Mouse (Mus musculus) urinary bladder, postnatal 36 days (tissue): Measurements from ENCODE around the gene Tspan5.
A peak's percentile ranks its signal among the peaks of the same experiment; 100 is the strongest.

Experiments used
- DNase-seq, 2 experiments: peaks; one replicate each; pipeline ENCODE4 v3.0.0; 2022; ENCODE audit warnings: low spot score in 2 of 2, mixed read lengths in 1 of 2

The Tspan5 gene

DNA sequence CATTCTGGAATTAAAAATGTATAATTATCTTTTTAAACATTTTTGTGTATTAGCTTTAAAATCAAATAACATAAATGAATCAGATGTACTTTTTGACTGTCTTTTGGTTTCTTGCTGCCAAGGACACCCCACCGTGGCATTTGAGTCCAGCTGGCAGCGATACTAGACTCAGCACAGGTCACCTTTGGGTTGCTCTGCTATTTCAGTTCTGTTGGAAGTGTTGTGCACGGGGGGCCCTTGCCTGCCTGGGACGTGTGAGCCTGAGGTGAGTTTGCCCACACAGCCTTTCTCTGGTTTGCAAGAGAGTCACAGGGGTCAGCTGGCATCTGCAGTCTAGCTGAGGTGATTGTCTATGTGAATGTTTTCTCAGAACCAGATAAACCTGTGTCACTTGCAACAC lies 65.8 kb downstream of the Tspan5 start:
- no peak for DNase-seq

DNA sequence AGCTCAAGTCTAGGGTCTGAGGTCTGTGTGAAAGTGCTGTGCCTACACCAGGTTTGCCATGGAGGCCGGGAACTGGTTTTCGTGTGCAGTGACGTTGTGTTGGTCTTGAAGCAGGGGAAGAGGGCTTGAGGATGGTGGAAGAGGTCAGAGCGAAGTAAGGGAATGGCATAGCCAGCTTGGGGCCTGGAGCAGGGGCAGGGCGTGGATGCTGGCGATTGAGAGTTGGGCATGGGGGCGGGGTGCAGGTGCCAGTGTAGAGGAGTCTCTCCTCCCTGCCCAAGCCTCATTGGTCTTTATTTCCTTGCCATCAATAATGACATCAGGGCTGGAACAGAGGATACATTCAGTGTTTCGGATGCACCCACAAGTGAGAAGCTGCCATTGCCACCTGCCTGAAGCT lies 67.5 kb downstream of the Tspan5 start:
- no peak for DNase-seq

DNA sequence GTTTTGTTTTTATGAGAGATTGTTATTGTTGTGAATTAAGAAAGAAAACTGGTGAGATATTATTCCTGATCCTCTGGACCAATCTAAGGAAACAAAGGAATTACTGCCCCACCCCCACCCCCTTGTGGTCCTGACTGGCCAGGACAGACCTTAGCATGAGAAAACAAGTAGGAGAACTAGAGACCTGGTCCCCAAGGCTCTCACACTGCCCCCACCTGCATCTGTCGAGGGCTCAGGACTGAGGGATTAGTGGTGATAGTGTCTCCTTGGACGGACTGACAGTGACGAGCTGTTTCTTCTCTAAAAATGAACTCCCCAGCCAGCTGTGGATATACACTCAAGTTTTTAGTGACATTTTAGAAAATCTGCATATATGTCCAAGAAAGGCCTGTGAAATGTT lies 70.6 kb downstream of the Tspan5 start:
- no peak for DNase-seq

DNA sequence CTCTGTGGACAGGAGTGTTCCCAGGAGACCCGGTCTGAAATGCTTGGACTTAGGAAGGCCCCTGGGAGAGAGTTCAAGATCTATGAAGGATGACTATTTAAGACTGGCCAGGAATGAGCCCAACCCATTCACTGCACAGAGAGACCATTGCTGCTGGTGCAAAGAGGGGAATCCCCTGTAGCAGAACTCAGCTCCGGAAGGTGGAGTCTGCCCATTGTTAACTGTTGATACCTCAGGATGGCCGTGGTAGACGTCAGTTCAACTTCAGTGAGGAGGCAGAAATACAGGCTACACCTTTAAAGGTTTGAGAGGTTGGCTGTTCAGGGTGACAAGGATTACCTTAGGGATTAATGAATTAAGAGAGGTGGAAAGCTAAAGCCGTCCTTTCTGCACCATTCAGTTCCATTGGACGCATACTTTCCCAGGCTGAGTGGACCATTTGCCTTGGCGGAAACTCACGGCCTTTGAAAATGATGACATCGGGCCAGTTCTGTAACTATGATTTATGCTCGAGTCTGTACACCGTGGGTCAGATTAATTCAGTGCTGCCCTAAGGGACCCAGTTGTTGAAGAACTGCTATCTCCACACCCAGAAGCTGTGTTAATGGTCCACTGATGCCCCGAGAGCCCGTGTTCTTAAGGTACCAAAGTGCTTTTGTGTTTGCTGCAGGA lies 71.3 kb downstream of the Tspan5 start:
- DNase-seq, result no peak

DNA sequence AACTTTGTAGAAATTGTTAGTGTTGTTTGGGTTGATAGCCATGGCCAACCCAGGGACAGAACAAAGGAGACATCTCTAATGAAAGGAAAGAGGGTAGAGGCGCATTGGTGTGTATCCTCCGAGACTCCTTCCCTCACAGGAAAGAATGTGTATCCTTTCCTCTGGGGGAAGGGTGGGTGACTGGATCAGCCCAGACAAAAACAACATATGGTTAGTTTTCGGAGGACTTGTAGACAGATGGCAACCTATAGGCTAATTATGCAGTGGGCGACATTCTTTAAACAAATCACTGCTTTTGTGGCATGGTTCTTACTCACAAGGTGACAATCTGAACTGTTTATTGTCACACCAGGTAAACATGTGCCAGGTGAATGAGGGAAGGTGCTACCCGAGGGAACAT lies 72.5 kb downstream of the Tspan5 start:
- DNase-seq, result no peak

DNA sequence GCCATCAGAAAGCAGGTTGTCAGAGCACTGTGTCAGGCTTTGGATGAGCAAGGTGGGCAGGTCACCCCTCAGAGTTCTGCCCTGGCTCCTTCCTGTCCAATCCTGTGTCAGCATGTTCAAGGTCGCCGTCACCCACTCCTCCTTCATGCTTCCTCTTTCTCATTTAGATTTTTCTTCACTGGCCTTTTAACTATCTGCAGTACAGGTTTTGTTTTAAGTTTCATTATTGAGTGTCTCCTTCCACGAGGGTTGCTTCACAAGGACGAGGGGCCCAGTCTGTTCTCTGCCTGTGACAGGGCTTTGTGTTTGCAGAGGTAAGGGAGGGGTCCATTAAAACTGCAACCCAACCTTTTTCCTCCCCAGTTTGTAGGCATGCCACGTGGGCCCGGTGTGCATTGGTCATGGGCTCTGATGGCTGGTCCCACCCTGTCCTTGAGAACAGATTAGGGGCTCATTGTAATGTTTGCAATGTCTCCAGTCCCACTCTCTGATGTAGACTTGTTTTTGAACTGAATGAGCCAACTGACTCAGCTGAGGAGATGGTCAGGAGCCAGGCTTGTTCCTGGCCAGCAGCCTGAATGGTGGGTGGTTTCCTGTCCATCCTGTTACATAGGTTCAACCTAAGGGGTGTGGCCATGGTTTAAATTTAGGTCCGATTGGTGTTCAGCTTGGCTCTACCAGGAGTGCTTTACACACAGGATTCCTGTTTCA lies 73.3 kb downstream of the Tspan5 start:
- peak in 1 of 2 experiments; percentile 36 for DNase-seq

DNA sequence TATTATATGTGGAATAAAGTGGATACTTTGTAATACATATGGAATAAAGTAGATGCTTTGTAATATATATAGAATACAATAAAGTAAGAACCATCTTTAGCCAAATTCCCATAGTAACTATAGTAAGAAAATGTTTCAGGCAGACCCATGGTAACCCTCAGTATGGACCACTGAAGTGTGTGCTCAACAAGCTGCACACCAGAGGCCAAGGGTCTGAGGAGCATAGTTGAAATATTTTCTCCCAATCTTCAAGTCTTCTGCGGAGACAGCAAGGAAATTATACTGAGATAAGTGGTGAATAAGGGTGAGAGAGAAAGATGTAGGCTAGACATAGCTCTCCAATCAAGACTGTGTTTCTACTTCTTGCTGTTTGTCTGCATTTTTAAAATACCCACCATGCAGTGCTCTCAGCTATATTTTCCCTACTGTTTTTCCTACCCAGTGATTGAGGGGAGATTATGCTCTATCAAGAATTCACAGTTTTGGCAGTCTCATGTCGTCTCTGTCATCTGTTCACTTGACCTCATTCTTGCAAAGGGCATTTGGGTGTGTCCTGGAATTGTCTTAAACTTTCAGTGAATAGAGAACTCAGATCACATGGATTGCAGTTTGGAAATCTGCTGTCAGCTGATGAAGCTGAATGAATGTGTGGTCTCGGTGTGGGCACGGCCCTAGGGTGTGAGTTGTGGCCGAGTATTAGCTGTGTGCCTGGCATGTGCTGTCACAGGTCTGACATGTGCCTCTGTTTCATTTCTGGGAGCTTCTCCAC lies 75.1 kb downstream of the Tspan5 start:
- DNase-seq, result no peak

DNA sequence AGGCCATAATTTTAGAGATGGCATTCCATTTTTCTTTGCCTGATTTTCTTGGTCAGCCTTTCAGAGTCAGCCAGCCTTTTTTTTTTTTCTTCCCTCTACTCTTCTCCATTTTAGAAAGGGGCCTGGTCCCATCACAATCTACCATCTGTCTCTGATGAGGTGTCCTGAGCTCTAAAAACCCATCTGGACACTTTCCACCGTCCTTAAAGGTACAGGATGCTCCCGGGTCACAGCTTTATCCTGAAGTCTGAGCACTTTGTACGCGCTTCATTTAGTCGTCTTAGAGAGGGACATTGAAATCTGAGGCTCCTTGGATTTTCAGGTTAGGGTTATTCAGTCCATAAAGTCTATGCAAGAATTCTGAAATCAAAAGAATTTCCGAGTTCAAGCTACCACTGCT lies 77.9 kb downstream of the Tspan5 start:
- DNase-seq, result no peak

DNA sequence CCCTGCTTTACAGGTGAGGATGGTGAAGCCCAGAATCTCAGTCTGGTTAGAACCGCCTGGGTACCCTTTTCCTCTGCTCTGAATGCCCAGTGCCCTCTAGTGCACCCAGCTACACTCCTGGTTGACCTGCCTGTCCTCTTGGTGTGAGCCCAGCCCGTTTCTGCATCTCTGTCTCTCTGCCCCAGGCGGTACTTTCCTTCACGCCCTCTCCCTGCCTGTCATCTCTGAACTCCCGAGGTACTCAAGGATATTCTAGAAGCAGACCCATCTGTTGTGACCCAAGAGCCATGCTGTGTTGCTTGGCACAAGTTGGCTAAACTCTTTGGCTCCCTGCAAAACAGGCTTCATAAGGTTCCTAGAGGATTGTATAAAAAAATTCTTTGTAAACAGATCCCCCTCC lies 78.3 kb downstream of the Tspan5 start:
- no peak for DNase-seq

DNA sequence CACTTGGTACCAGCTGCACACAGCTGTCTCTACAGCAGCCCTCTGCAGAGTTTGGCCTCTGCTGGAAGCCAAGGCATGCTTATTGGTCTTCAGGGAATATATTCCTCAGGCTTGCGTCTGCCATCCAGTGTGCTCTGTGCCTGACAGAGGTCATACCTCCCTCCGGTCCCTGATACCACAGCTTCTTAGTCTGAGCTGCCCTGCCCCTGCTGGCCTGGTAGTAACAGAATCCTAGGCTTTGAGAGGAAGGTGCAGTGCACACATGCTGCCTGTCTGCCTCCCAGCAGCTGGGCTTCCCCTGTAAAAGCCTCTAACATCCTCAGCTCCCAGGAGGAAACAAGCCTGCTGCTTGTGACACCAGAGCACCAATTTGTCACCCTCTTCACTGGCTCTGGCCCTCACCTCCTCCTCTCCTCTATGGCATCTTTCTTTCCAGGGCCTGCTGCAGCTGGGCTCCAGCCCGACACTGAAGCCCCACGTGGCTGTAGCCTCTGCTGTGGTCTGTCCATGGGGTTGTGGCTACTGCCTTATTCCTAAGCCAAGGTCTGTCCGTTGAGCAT lies 80.0 kb downstream of the Tspan5 start:
- no peak for DNase-seq

DNA sequence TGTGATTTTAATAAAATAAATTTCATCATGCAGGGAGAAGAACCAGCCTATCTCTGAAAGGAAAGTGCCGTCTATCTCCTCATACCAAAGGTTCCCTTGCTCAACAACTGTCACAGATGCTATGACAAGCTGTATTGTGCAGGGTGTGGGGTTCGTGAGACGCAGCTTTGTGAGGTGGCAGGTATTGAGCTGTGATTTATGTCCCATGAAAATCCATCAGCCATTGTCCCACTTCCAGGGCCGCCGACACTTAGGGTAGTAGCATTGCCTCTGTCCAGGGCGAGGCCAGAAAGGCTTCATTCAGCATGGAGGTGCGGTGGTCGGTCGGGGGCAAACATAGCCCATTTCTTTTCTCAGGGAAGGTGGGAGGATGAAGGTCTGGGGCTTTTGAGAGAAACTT lies 81.9 kb downstream of the Tspan5 start:
- no peak for DNase-seq

DNA sequence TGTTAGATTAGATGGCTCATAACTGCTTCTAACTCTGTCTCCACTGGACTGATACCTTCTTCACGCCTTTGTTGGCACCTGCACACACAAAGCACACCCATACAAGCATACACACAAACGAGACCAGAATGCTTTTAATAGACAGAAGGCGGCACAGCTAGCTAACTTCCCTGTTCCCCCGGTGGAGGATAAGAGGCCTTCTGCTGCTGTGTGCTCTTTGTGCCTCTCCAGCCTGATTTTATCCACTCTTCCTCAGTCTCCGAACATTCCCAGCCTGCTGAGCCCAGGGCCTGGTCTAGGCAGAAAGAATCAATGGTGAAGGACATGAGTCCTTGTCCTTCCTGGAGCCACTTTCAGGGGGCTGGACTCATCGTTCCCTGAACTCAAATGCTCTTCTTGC lies 83.3 kb downstream of the Tspan5 start:
- DNase-seq, result no peak

DNA sequence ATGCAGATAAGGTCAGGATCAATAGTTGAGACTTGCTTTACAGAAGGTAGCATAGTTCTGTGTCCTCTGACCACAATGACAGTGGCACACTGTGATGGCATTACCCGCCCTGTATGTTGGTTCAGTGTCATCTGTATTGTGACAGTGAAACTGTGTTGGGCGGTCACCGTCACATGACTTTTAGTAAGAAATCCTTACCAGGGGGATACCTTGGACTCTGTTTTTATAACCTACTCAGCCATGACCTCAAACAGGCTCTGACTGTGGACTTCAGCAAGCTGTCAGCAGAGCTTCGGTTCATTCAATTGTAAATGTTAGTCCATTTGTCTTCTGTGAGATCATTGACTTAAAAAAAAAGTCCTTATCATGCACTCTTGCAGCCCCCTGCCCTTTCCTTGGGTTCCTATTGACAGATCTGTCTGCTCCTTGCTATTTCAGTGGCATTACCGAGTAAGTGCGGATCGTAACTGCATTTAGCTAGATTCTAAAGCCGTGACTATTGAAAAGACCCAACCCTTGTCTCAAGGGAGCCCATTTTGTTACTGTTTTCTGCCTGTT lies 84.3 kb downstream of the Tspan5 start:
- no peak for DNase-seq

DNA sequence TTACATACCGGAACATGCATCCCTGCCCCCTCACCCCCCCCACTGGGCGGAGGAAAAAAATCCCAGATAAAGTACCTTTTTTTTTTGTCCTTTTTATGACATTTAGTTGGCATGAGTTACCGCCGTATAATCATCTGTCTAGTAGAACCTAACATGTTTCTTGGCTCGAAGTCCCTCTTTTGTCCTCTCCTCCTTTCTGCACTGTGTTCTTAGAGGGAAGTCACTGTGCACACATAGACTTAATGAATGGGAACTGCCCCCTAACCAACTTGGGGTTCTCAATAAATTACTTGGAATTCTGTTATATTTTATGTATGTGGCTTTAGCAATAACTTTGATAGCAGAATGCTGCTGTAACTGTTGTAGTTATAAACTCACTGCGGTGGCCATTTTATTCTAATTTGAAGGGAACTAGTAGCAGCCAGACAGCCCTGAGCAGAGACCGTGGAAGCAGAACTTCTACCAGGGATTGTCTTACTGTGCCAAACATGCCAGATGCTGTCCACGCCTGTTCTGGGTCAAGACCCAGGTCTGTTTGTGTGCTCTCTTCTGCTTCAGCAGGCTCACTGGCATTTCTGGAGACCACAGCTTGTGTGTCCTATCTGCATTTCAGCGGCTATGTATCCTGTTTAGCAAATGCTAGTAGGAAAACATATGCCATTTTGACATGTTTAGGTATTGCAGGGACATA lies 91.0 kb downstream of the Tspan5 start:
- no peak for DNase-seq

DNA sequence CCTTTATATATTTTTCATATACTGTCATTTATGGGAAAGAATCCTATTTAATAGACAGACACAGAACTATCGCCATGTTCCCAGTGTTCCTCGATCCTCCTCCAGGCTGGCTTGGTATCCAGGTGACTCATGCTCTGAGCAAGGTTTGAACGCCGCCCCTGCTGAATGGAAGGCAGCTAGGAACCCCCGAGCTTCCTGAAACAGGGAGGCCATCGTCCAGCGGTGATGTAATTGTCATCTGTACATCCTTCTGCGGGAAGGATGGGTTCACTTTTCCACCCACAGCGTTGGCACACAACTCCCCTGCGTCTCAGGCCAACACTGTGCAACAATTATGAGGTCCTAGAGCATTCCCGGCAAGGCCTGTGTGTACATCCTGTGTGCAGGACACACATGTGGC lies 92.2 kb downstream of the Tspan5 start:
- DNase-seq, result no peak

DNA sequence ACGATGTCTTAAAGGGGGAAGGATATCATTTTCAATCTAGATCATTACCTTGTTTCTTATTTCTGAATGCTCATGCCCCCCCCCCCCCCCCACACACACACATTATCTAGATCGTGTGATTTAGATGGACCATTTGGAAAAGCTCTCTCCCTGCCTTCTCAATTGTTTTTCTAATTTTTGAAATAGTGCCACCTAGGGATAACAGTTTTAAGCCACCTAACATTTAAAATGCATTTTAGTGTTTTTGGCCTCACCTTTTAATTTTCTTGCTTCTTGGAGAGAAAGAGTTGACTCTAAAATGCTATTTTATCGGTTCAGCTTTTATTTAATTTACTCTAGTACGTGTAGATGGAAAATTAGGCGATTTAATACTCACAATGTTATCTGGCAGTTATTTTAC lies 94.9 kb downstream of the Tspan5 start:
- no peak for DNase-seq

DNA sequence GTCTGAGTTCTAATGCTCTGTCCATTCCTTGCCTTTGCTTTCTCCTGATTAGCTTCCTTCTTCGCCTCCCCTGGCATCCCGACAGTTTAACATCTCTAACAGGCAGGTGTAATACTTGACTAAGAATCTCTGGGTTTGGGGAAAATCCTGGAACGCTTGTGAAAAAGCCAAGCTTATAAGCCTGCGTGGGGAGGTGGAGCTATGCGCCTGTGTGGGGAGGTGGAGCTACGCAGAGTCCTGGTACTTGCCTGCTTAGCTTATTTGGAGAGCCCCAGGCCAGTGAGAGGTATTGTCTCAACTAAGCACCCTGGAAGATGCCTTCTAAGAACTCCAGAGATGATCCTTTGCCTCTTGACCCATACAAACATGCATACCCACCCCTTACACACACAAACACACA lies 95.7 kb downstream of the Tspan5 start:
- no peak for DNase-seq

DNA sequence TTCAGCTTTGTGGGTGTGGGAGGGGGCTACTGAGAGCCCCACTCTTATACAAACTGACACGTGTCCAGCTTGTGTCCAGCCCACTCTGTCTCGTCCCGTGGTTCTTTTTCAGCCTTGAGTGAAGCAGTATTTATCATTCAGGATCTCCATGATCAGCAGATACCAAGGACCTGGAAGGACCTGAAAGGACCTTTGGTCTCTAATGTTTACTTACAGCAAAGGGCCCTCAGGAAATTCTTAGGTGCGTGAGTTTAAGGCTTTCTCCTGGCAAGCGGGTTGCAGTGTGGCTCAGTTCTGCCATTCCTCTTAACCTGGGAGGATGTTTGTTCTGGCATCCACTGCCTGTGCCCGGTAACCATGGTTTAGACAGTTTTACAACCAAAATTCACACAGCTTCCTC lies 97.7 kb downstream of the Tspan5 start:
- no peak for DNase-seq

DNA sequence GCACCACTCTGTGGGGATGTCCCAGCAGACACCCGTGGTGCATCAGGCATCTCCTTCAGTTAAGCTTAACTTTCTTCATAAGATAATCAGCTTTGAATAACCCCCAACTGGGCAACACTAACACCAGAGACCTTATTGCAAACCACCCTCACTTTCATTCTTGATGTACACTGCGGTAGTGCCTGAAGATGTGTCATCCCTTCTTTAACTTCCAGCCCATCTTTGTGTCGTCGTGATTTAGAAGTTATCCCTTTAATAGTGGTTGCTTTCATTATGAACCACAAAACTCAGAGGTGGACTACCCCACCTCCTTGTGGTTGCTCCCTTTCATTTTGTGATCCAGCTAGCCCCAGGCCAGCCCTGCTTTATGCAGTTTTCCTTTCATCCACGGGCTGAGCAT lies 99.3 kb downstream of the Tspan5 start:
- no peak for DNase-seq

DNA sequence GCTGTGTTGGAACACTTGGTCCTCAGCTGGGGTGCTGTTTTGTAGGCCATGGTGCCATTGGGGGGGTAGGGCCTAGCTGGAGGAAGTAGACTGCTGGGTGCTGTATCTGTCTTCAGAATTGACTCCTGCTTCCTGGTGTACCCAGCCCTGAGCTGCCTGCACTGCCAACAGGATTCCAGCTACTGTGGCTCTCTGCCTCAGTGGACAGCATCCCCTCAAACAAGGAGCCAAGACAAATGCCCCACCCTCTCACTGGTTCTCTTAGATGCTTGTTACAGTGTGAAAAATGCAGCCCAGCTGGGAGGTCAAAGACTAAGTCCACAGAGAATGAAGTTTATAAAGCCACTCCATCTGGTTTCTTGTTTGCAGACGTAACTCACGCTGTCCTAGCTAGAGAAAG lies 101.2 kb downstream of the Tspan5 start:
- no peak for DNase-seq

DNA sequence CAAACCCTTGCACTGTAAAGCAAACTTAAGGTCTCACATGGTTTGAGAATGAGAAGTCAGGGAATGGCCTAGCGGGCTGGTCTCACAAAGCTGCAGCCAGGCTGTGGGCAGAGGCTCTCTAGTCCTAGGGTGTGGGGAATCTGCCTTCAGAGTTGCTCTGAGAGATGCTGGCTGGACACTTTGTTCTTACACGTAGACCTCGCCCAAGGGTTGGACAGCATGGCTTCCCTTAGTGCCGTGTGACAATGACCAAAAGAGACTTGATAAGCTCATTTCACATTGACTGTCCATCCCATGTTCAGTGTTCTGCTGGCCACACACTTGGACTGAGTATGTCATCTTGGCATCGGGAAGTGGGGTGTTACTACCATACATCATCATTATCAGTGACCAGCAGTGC lies 101.6 kb downstream of the Tspan5 start:
- no peak for DNase-seq

DNA sequence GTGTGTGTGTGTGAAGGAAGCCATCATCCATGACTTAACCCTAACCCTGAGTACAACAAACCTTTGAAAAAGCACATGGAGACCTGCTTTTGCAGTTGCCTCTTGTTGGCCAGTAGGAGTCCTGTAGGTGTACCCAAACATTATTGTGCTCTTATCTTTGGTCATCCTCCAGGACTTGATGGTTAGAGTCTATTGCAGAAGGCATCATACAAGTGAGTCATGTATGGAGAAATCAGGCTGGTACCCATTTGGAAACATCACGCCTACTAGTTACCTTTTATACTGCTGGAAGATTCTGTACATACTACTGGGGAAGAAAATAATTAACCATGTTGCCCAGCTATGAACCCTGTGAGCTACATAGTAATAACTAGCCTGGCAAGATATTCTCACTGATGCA lies 103.8 kb downstream of the Tspan5 start:
- no peak for DNase-seq
